9 mouse cellular contexts compared by ENCODE assay signal in the genomic region with DNA sequence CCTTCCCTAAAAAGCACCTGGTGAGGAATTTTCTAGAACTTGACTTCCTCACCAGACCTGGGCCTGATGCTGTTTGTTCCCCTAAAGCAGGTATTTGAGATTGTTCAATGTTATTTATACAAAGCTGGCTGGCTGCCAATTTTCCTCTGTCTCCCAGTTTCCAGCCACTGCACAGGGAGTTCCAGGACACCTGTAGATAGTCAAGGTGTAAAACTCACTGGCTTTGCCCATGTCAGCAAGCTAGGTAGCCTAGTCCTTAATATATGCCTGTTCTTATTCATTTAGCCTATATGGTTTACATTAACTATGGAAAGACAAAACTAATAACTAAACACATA. TPM values are rescaled to one million over a fixed set of nuclear protein-coding genes. Genes with fewer than 3 reads are reported as not detected.
DNase-seq lines count a peak whose midpoint lies in the region; ATAC-seq and TF ChIP-seq lines count a peak whose summit lies in the region.
"Had no signal": no experiment of that assay in that cellular context is flagged by ENCODE, and none has a peak within 500 bp of the region (broad histone marks: within the 10 kb centered on the region; RNA-seq: fewer than 3 reads in every experiment).

No protein-coding gene starts in this region.

- H3K9ac ChIP-seq in lung, embryonic 14.5 days: no peak overlapping the region
- H3K9ac ChIP-seq in stomach, embryonic 14.5 days (replicated peaks; ENCODE audit: low read depth, low read length): no peak overlapping the region
- H3K9ac ChIP-seq: liver, embryonic 13.5 days; midbrain, embryonic 12.5 days had no signal

- ATAC-seq in lung, embryonic 14.5 days (ENCODE audit: insufficient read depth): no peak; the same call in 1 of the 2 replicates
- peak; percentile 33; the same call in 1 of the 2 replicates for ATAC-seq in stomach, embryonic 14.5 days (ENCODE audit: insufficient number of reproducible peaks, insufficient read depth, low FRiP score, low read depth)

- no peaks in the 10 kb centered on the region for H3K27me3 ChIP-seq in lung, embryonic 14.5 days (ENCODE audit: insufficient read depth, low read length)
- no peaks in the 10 kb centered on the region for H3K27me3 ChIP-seq in stomach, embryonic 14.5 days (ENCODE audit: control insufficient read depth, insufficient read depth, low read length)
- no peaks in the 10 kb centered on the region for H3K27me3 ChIP-seq in cerebellum, adult 2 months (ENCODE audit: control insufficient read depth, insufficient read depth, low read length)
- H3K27me3 ChIP-seq: liver, embryonic 13.5 days; midbrain, embryonic 12.5 days had no signal

- no peak overlapping the region for H3K4me3 ChIP-seq in lung, embryonic 14.5 days (ENCODE audit: low read depth, low read length)
- no peak overlapping the region for H3K4me3 ChIP-seq in lung, adult 2 months (replicated peaks; ENCODE audit: extremely low read depth, low read depth, low read length)
- H3K4me3 ChIP-seq in stomach, embryonic 14.5 days (ENCODE audit: low read depth, low read length): no peak overlapping the region
- H3K4me3 ChIP-seq in cerebellum, adult 2 months (replicated peaks; ENCODE audit: insufficient read depth, low read depth, low read length): no peak overlapping the region
- H3K4me3 ChIP-seq: liver, embryonic 13.5 days; midbrain, embryonic 12.5 days had no signal

- intact Hi-C loops in heart, postnatal 14 days (cut with DNase I): loop anchor here (5.0 kb wide), 1 partner anchor 44 kb away; the partner anchor contains the start of genes Glt28d2 and Gm37240

- peaks cover 2% of the 10 kb centered on the region; the same call in 1 of the 2 replicates for H3K4me1 ChIP-seq in lung, embryonic 14.5 days (ENCODE audit: insufficient read depth)
- peaks cover 7% of the 10 kb centered on the region for H3K4me1 ChIP-seq in lung, adult 2 months (ENCODE audit: control insufficient read depth, insufficient read depth, low read length)
- H3K4me1 ChIP-seq in stomach, embryonic 14.5 days (ENCODE audit: control insufficient read depth, insufficient read depth, low read length): 0 out of 2 replicates have a peak, but pooled peaks cover 8% of the 10 kb centered on the region
- H3K4me1 ChIP-seq in cerebellum, adult 2 months (ENCODE audit: control insufficient read depth, insufficient read depth, low read length): no peaks in the 10 kb centered on the region
- H3K4me1 ChIP-seq: liver, embryonic 13.5 days; midbrain, embryonic 12.5 days had no signal

- no peak overlapping the region for H3K4me2 ChIP-seq in lung, embryonic 14.5 days
- H3K4me2 ChIP-seq in stomach, embryonic 14.5 days (replicated peaks; ENCODE audit: low read depth, low read length): no peak overlapping the region
- H3K4me2 ChIP-seq: liver, embryonic 13.5 days; midbrain, embryonic 12.5 days had no signal

- TF ChIP-seq CTCF in lung, embryonic 14.5 days (IDR thresholded peaks at IDR 0.05; ENCODE audit: low read depth): no peak
- no peak for TF ChIP-seq CTCF in lung, adult 2 months (IDR thresholded peaks at IDR 0.05; ENCODE audit: insufficient read depth, low read length)
- TF ChIP-seq CTCF in cerebellum, adult 2 months (IDR thresholded peaks at IDR 0.05; ENCODE audit: borderline replicate concordance, insufficient read depth, low read depth, low read length): no peak

- no peaks in the 10 kb centered on the region for H3K36me3 ChIP-seq in lung, embryonic 14.5 days (ENCODE audit: insufficient read depth)
- no peaks in the 10 kb centered on the region for H3K36me3 ChIP-seq in stomach, embryonic 14.5 days (ENCODE audit: control insufficient read depth, insufficient read depth, low read length)
- H3K36me3 ChIP-seq: liver, embryonic 13.5 days; midbrain, embryonic 12.5 days had no signal

- H3K9me3 ChIP-seq in lung, embryonic 14.5 days (ENCODE audit: low read depth, low read length): no peaks in the 10 kb centered on the region
- H3K9me3 ChIP-seq in stomach, embryonic 14.5 days (ENCODE audit: control insufficient read depth, low read depth, low read length): no peaks in the 10 kb centered on the region
- H3K9me3 ChIP-seq: liver, embryonic 13.5 days; midbrain, embryonic 12.5 days had no signal

- DNase-seq in lung, embryonic 14.5 days: peak; percentile 64
- no peak for DNase-seq in lung, adult 2 months
- peak; percentile 18 to 34 for DNase-seq in heart, postnatal 14 days
- DNase-seq in kidney, postnatal 25 days: peak; percentile 46 to 56
- DNase-seq in c-Kit-positive CD71-positive TER-119-positive erythroid progenitor cells, embryonic 14.5 days (ENCODE audit: low spot score): no peak
- no peak for DNase-seq in cerebellum, adult 2 months
- DNase-seq: liver, embryonic 13.5 days had no signal

- peak overlapping the region; percentile 66; the same call in 1 of the 2 replicates for H3K27ac ChIP-seq in lung, embryonic 14.5 days (ENCODE audit: low read depth)
- 0 out of 2 replicates have a peak overlapping the region, but pooled peaks have one; percentile 59 for H3K27ac ChIP-seq in stomach, embryonic 14.5 days (ENCODE audit: low read length)
- no peak overlapping the region for H3K27ac ChIP-seq in cerebellum, adult 2 months (ENCODE audit: insufficient read depth, low read length)
- H3K27ac ChIP-seq: liver, embryonic 13.5 days; midbrain, embryonic 12.5 days had no signal

- TF ChIP-seq POLR2A in lung, adult 2 months (IDR thresholded peaks at IDR 0.05; ENCODE audit: borderline replicate concordance, extremely low read depth, low read depth, low read length): no peak
- no peak for TF ChIP-seq POLR2A in cerebellum, adult 2 months (IDR thresholded peaks at IDR 0.05; ENCODE audit: borderline replicate concordance, insufficient read depth, low read length)

RNA-seq across cellular contexts. Expression of gene Fam160a1, which starts 25.8 kb away (rescaled TPM):
- polyA plus RNA-seq in lung, embryonic 14.5 days (2014; fragmentation: Nextera tagmentation; extraction: Ambion mirVana): 2.7 and 3.1 TPM in 2 replicates
- polyA plus RNA-seq in lung, adult 2 months (2012; rRNA removed): 9.8 and 14.0 TPM in 2 replicates
- total RNA-seq in heart, postnatal 14 days (2021): 10 to 100 TPM; 47.7 to 50.4 TPM
- polyA plus RNA-seq in stomach, embryonic 14.5 days (2014; fragmentation: Nextera tagmentation; extraction: Ambion mirVana): 3.8 and 4.3 TPM in 2 replicates
- 1.3 and 1.4 TPM in 2 replicates for polyA plus RNA-seq in cerebellum, adult 2 months (2012; rRNA removed)

RNA-seq across cellular contexts. Expression of gene Glt28d2, which starts 44.5 kb away (rescaled TPM):
- polyA plus RNA-seq in lung, embryonic 14.5 days (2014; fragmentation: Nextera tagmentation; extraction: Ambion mirVana): 1.4 and 1.8 TPM in 2 replicates
- polyA plus RNA-seq in lung, adult 2 months (2012; rRNA removed): 1.9 and 2.6 TPM in 2 replicates
- total RNA-seq in heart, postnatal 14 days (2021): 1 to 10 TPM; 7.3 to 7.6 TPM
- 2.5 and 3.2 TPM in 2 replicates for polyA plus RNA-seq in stomach, embryonic 14.5 days (2014; fragmentation: Nextera tagmentation; extraction: Ambion mirVana)
- 0.33 and 0.39 TPM in 2 replicates for polyA plus RNA-seq in cerebellum, adult 2 months (2012; rRNA removed)

RNA-seq across cellular contexts. Expression of gene Gm37240, which starts 44.5 kb away (rescaled TPM):
- polyA plus RNA-seq in lung, embryonic 14.5 days (2014; fragmentation: Nextera tagmentation; extraction: Ambion mirVana): 4.5 and 4.8 TPM in 2 replicates
- polyA plus RNA-seq in lung, adult 2 months (2012; rRNA removed): 11.8 and 16.9 TPM in 2 replicates
- total RNA-seq in heart, postnatal 14 days (2021): 10 to 100 TPM; 39.0 to 42.7 TPM
- 9.6 and 11.1 TPM in 2 replicates for polyA plus RNA-seq in stomach, embryonic 14.5 days (2014; fragmentation: Nextera tagmentation; extraction: Ambion mirVana)
- 0.77 and 1.0 TPM in 2 replicates for polyA plus RNA-seq in cerebellum, adult 2 months (2012; rRNA removed)

Comparison
In these comparisons a context has a peak if more than half of its experiments do, and no peak if none do; other contexts are left out.
1. DNase-seq: peak in lung, embryonic 14.5 days (single experiment), heart, postnatal 14 days (2 of 2) and kidney, postnatal 25 days (2 of 2); none in lung, adult 2 months (single experiment), c-Kit-positive CD71-positive TER-119-positive erythroid progenitor cells, embryonic 14.5 days (single experiment) and cerebellum, adult 2 months (0 of 2).